Mouse (Mus musculus) right cerebral cortex, postnatal 14 days (tissue): ENCODE results near the gene Brf1.
A peak's percentile ranks its signal among the peaks of the same experiment; 100 is the strongest.

Source experiments
- DNase-seq: peaks from one replicate; pipeline ENCODE4 v3.0.0; 2022

Gene Brf1

GRCm38 (mm10) chr12:113016976-113017375 is 16.5 kb upstream of the Brf1 start:
- DNase-seq, result peak; percentile 59

- DNase-seq, result no peak
Measured at GRCm38 (mm10) chr12:113015956-113016355, 15.5 kb upstream of the Brf1 start.

- DNase-seq, result peak; percentile 39
Measured at GRCm38 (mm10) chr12:113014561-113015556, 14.4 kb upstream of the Brf1 start.

- DNase-seq, result peak; percentile 94
Measured at GRCm38 (mm10) chr12:113013604-113014558, 13.4 kb upstream of the Brf1 start, which contains the start of gene Pacs2. TSS of gene Pacs2 (plus strand) at chr12:113014508.

GRCm38 (mm10) chr12:113013021-113013491 is 12.6 kb upstream of the Brf1 start:
- DNase-seq, result no peak

- DNase-seq, result no peak
Measured at GRCm38 (mm10) chr12:113012443-113012842, 11.9 kb upstream of the Brf1 start.

GRCm38 (mm10) chr12:113011702-113012360 is 11.3 kb upstream of the Brf1 start:
- no peak for DNase-seq

- peak; percentile 62 for DNase-seq
Measured at GRCm38 (mm10) chr12:113004993-113005392, 4.5 kb upstream of the Brf1 start.

GRCm38 (mm10) chr12:113004011-113004410 is 3.5 kb upstream of the Brf1 start:
- DNase-seq, result no peak

- no peak for DNase-seq
Measured at GRCm38 (mm10) chr12:113002667-113003066, 2.2 kb upstream of the Brf1 start.

- DNase-seq, result no peak
Measured at GRCm38 (mm10) chr12:113001133-113001474, 600 bp upstream of the Brf1 start.

GRCm38 (mm10) chr12:112999569-113000293 is 773 bp downstream of the Brf1 start:
- no peak for DNase-seq

GRCm38 (mm10) chr12:112994153-112994552 is 6.4 kb downstream of the Brf1 start:
- no peak for DNase-seq

- no peak for DNase-seq
Measured at GRCm38 (mm10) chr12:112991444-112991843, 9.1 kb downstream of the Brf1 start.

GRCm38 (mm10) chr12:112990706-112991405 is 9.6 kb downstream of the Brf1 start:
- DNase-seq, result no peak

- no peak for DNase-seq
Measured at GRCm38 (mm10) chr12:112987877-112988276, 12.6 kb downstream of the Brf1 start.

- no peak for DNase-seq
Measured at GRCm38 (mm10) chr12:112985346-112985745, 15.2 kb downstream of the Brf1 start.

GRCm38 (mm10) chr12:112982031-112982430 is 18.5 kb downstream of the Brf1 start:
- no peak for DNase-seq

GRCm38 (mm10) chr12:112977156-112977555 is 23.3 kb downstream of the Brf1 start:
- DNase-seq, result no peak

- DNase-seq, result peak; percentile 90
Measured at GRCm38 (mm10) chr12:112976371-112977073, 24.0 kb downstream of the Brf1 start, which contains the start of gene Btbd6. TSS of gene Btbd6 (plus strand) at chr12:112976482.
